Mouse (Mus musculus) embryonic stem cell, embryonic (primary cell): ENCODE measurements around the gene Nectin3.

Experiments used
- CTCF ChIA-PET, 4 experiments: fragments of 300-600 bp in 2 of 4; fragments of 350-600 bp in 2 of 4; sonication (Branson Sonifier 250); formaldehyde crosslinking; loops; one replicate each; lab custom pipeline; 2022; ENCODE audit warnings: inconsistent platforms in 2 of 4; lab: Charles Lee
- POLR2A ChIA-PET, 4 experiments: fragments of 300-600 bp in 2 of 4; fragments of 350-600 bp in 2 of 4; sonication (Branson Sonifier 250); formaldehyde crosslinking; loops; one replicate each; lab custom pipeline; 2022; ENCODE audit warnings: antibody characterized with exemption in 4 of 4, inconsistent platforms in 1 of 4; lab: Charles Lee

The Nectin3 gene

GRCm38 (mm10) chr16:46498421-46498789 is at the start of gene Nectin3:
Gene Nectin3, minus strand, starts transcription at chr16:46498525.
- POLR2A ChIA-PET, result interaction anchor here in 2 of 4 experiments (0.9 to 1.7 kb wide), 4 partner anchors 13 to 18 kb away, joined by 3 to 6 read pairs (median 4); no protein-coding TSS in a partner anchor
- CTCF ChIA-PET, result no interaction called here

GRCm38 (mm10) chr16:46538092-46538491 is 39.8 kb upstream of the Nectin3 start:
- ChIA-PET CTCF (no interaction called here), POLR2A (no interaction called here)

- CTCF ChIA-PET, result no interaction called here
- POLR2A ChIA-PET, result no interaction called here
Observed at GRCm38 (mm10) chr16:46532465-46533254, 34.3 kb upstream of the Nectin3 start.

GRCm38 (mm10) chr16:46531023-46531422 is 32.7 kb upstream of the Nectin3 start:
- CTCF ChIA-PET, result no interaction called here

GRCm38 (mm10) chr16:46520885-46521417 is 22.6 kb upstream of the Nectin3 start:
- POLR2A ChIA-PET, result interaction anchor here in 1 of 4 experiments (0.6 kb wide), 1 partner anchor 482 kb away, joined by 3 read pairs; no protein-coding TSS in a partner anchor
- CTCF ChIA-PET, result no interaction called here

More at GRCm38 (mm10) chr16:46531023-46531422, 32.7 kb upstream of the Nectin3 start:
- POLR2A ChIA-PET, result no interaction called here

GRCm38 (mm10) chr16:46519606-46520005 is 21.3 kb upstream of the Nectin3 start:
- CTCF ChIA-PET, result no interaction called here

GRCm38 (mm10) chr16:46507944-46508333 is 9.6 kb upstream of the Nectin3 start:
- POLR2A ChIA-PET, result interaction anchor here in 1 of 4 experiments (0.7 to 1.2 kb wide), 3 partner anchors 10 to 21 kb away, joined by 3 to 4 read pairs (median 4); no protein-coding TSS in a partner anchor
- CTCF ChIA-PET, result interaction anchor here in 2 of 4 experiments (0.6 kb wide), 2 partner anchors 304 to 1130 kb away, joined by 3 to 8 read pairs; no protein-coding TSS in a partner anchor

More at GRCm38 (mm10) chr16:46519606-46520005, 21.3 kb upstream of the Nectin3 start:
- POLR2A ChIA-PET, result no interaction called here

- ChIA-PET CTCF (interaction anchor here in 2 of 4 experiments (0.6 to 0.7 kb wide), 3 partner anchors 19 to 1130 kb away, joined by 3 to 8 read pairs (median 7); no protein-coding TSS in a partner anchor), POLR2A (interaction anchor here in 2 of 4 experiments (0.7 to 1.2 kb wide), 4 partner anchors 10 to 133 kb away, joined by 3 to 6 read pairs (median 4); no protein-coding TSS in a partner anchor)
Observed at GRCm38 (mm10) chr16:46507260-46507943, 9.1 kb upstream of the Nectin3 start.

- ChIA-PET CTCF (interaction anchor here in 1 of 4 experiments (0.6 kb wide), 1 partner anchor 663 kb away, joined by 7 read pairs; no protein-coding TSS in a partner anchor), POLR2A (interaction anchor here in 2 of 4 experiments (0.7 to 2.2 kb wide), 7 partner anchors 8 to 651 kb away, joined by 3 to 7 read pairs (median 4); no protein-coding TSS in a partner anchor)
Observed at GRCm38 (mm10) chr16:46504006-46504405, 5.7 kb upstream of the Nectin3 start.

GRCm38 (mm10) chr16:46502311-46502710 is 4.0 kb upstream of the Nectin3 start:
- CTCF ChIA-PET, result no interaction called here
- POLR2A ChIA-PET, result interaction anchor here in 1 of 4 experiments (1.0 to 2.3 kb wide), 4 partner anchors 9 to 19 kb away, joined by 3 to 7 read pairs (median 6); no protein-coding TSS in a partner anchor

- CTCF ChIA-PET, result interaction anchor here in 2 of 4 experiments (0.5 to 1.2 kb wide), 2 partner anchors 13 to 1116 kb away, joined by 3 read pairs; no protein-coding TSS in a partner anchor
Observed at GRCm38 (mm10) chr16:46500759-46501158, 2.4 kb upstream of the Nectin3 start.

GRCm38 (mm10) chr16:46497686-46498420 is 472 bp downstream of the Nectin3 start:
- POLR2A ChIA-PET, result interaction anchor here in 2 of 4 experiments (0.7 to 1.7 kb wide), 9 partner anchors 9 to 23 kb away, joined by 3 to 6 read pairs (median 4); no protein-coding TSS in a partner anchor
- CTCF ChIA-PET, result no interaction called here

More at GRCm38 (mm10) chr16:46500759-46501158, 2.4 kb upstream of the Nectin3 start:
- POLR2A ChIA-PET, result interaction anchor here (0.6 to 2.3 kb wide), 25 partner anchors 9 to 1782 kb away, joined by 3 to 11 read pairs (median 4); partner anchors contain the start of genes Atg3 (in 1 of the 4), Plcxd2 (in 1 of the 4) and Slc35a5 (in 1 of the 4)

- ChIA-PET POLR2A (interaction anchor here in 2 of 4 experiments (0.7 to 1.7 kb wide), 7 partner anchors 8 to 22 kb away, joined by 3 to 6 read pairs (median 4); no protein-coding TSS in a partner anchor), CTCF (no interaction called here)
Observed at GRCm38 (mm10) chr16:46496889-46497685, 1.2 kb downstream of the Nectin3 start.

- CTCF ChIA-PET, result interaction anchor here in 2 of 4 experiments (0.6 to 0.9 kb wide), 2 partner anchors 9 to 11 kb away, joined by 3 to 5 read pairs; no protein-coding TSS in a partner anchor
Observed at GRCm38 (mm10) chr16:46496031-46496868, 2.1 kb downstream of the Nectin3 start.

GRCm38 (mm10) chr16:46495201-46495600 is 3.1 kb downstream of the Nectin3 start:
- POLR2A ChIA-PET, result interaction anchor here in 2 of 4 experiments (1.0 to 3.3 kb wide), 5 partner anchors 9 to 94 kb away, joined by 3 to 20 read pairs (median 3); no protein-coding TSS in a partner anchor
- CTCF ChIA-PET, result no interaction called here

More at GRCm38 (mm10) chr16:46496031-46496868, 2.1 kb downstream of the Nectin3 start:
- POLR2A ChIA-PET, result interaction anchor here (0.6 to 3.3 kb wide), 10 partner anchors 8 to 505 kb away, joined by 3 to 20 read pairs (median 3); no protein-coding TSS in a partner anchor
